Mouse (Mus musculus) lung, postnatal 10 days (tissue): Measurements from ENCODE around the gene Ryr3.

Source experiments
- DNase-seq: peaks from one replicate; pipeline ENCODE4 v3.0.0; 2021

The Ryr3 gene

DNA sequence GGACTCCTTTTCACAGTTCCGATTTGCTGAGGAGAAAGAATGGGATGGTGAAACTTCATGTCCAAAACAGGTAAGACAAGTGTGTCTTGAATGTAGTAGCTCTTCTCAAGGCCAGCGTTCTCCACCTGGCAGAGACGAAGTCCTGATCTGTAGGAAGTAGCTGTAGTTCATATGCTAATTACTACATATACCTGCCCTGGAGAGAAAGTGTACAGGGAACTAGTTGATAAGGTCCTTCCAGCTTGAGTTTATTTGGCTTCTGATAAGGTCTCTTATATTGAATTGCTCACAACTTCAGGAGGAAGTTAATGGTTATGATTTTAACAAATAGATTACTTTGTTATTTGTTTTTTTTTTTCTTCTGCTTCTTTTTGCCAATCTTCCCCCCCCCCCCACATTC is 591.7 kb downstream of the Ryr3 start:
- DNase-seq, result no peak

- no peak for DNase-seq
Observed at GRCm38 (mm10) chr2:112617206-112617605, 599.7 kb downstream of the Ryr3 start.

DNA sequence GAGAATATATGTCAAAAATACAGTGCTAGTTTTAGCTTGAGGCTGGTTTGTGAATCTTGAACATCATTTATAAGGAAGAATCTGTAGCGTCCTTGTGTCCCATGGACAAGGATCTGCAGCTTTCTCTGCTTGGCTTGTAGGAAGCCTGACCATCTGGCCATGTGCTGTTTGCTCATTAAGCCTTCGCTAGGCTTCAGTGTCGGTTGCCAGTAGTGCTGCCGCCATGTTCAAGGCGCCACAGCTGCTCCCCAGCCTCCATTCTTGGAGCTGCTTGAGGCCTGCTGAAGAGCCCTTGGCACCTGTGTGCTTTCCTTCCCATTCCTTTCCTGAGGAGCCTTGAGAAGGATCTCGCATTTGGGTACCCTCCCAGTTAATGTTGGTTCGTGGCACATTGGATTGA is 602.5 kb downstream of the Ryr3 start:
- no peak for DNase-seq

GRCm38 (mm10) chr2:112612628-112613027 is 604.3 kb downstream of the Ryr3 start:
- DNase-seq, result no peak

DNA sequence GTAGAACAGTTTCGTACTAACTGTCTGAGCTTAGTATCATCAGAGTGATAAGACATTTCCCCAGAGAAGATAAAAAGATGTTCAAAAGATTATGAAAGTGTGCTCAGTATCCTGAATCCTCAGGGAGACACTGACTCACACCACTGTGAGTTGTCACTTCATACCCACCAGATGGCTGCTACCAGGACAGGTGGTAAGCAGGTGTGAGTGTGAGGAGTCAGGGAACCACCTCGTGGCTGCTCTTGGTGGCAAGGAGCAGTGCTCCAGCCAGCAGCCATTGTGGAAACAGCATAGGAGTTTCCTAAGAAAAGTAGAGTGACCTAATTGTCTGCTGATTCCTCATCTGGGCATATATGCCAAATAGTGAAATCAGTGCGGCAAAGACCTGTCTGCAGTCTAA is 610.4 kb downstream of the Ryr3 start:
- no peak for DNase-seq

DNA sequence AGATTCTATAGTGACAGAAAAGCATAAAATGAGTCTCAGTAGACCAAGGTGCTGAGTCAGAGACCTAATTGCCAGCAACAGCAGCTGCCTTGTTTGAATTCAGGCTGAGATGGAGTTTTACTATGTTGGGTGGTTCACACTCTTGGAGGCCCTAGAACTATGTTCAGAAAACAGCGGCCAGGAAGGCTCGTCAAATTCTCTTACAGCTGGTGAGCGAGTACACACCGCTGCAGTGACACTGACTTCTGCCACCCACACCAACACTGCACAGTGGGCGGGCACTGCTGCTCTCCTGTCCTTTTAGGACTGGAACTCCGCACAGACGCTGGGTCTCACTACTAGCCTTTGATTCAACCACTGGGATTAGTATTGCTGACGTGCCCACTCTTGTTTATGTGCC is 614.4 kb downstream of the Ryr3 start:
- no peak for DNase-seq

- no peak for DNase-seq
Observed at GRCm38 (mm10) chr2:112600222-112600621, 616.7 kb downstream of the Ryr3 start.

GRCm38 (mm10) chr2:112597064-112597463 is 619.8 kb downstream of the Ryr3 start:
- no peak for DNase-seq

DNA sequence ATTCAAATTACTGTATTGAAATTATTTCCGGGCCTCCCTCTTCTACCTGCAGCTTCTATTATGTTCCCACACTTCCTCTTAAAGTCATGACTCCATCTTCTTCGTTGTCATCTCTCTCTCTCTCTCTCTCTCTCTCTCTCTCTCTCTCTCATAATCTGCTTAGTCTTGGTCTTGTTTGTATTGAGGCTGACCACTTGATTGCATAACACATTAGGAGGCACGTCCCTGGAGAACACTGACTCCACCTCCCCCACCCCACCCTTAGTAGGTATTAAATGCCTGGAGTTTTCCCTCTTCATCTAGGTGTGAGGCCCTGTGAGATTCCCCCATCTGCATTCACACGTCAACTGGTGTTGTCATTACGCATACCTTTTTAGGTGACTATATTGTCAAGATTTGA is 620.5 kb downstream of the Ryr3 start:
- DNase-seq, result no peak

DNA sequence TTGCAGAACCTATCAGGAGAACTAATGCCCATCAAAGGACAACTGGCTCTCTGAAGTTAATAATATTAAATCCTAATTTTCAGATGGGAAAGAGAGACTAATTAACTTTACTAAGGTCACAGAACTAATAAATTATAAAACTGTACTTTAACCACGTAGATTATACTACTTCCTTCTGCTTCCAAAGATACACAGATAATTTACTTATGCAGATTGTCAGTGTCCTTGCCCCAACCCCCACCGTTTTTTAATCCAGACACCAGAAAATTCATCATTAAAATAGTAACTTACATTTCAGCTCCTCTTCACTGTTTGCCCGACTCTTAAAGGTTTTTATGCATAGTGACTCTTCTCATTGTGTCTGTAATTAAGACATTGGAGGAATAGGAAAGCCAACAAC is 621.1 kb downstream of the Ryr3 start:
- no peak for DNase-seq

DNA sequence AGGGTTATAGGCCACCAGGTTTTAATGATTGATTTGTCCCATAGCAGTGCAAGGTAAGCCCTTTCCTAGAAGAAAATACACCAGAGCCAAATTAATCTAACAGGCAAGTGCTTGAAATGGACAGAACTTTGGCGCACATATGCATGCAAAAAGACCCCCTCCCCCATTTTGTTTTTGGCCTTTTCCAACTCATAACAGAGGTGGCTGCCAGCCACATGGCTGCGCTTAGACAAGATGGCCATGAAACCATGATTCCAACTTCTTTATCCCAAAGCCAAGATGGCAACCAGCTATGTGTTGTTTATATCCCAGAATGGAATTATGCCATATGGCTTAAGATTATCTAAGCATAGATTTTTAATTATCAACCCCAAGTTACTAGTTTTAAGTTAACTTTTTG is 623.1 kb downstream of the Ryr3 start:
- DNase-seq, result no peak

DNA sequence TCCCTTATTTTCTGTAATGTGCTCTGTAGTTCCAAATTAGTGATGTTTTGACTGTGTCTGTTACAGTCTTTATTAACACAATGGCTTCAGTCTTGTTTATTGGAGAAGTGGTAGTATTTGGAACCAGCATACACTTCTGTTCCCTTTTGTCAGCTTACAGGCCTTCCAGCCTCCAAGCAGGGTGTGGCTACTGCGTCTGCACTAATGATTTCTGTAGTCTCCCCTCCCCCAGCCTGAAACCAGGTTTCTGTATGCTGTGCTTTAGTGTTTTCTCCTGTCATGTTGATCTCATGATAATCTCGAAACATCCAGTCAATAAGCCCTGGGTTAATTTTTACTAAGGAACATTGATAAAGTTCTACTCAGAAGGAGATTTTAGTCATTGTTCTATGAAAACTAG is 623.6 kb downstream of the Ryr3 start:
- no peak for DNase-seq

DNA sequence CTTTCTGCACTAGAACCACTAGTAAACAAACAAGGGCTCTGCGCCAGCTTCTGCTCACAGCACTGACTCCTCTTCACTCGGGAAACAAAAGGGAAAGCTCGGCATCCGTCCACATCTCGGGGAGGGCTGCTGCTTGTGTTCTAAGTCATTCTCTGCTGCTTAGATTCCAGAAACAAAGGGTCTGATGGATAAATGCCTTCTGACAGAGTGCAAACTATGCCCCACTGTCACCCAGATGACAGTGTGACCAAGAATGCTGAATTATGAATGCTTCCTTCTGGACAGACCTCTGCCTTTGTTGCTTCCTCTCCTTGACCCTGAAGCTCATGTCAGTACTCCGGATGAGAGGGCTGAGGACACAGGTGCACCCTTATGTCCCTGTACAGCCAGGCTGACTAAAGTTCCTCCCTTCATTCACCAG is 625.4 kb downstream of the Ryr3 start:
- DNase-seq, result peak; percentile 44

DNA sequence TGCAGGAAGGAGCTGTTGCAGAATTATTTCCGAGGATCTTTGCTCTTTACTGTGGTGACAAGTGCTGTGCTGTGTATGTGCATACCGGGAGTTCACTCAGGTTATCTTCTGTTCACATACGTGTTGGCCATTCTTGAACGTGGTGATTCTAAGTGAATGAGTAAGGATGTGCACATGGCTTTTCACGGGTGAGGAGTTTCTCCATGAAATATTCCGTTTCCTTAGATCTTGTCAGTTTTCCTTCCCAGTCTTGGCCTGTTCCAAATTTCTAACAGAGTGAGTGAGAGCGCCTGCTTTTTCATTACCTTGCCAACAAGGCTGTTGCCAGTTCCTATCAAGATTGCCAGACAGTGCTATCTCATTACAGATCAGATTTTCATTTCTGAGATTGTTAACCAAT is 625.9 kb downstream of the Ryr3 start:
- no peak for DNase-seq
